Mouse (Mus musculus) lung, adult 2 months (tissue): ENCODE measurements around the gene Rpl9-ps6.

Experiments
- CTCF ChIP-seq: fragments of 200-500 bp; IDR thresholded peaks from 2 replicates; pipeline ENCODE4 v1.5.1; 2011; ENCODE audit warnings: mild to moderate bottlenecking, low read length, control low read depth; ENCODE audit not compliant: insufficient read depth
- POLR2A ChIP-seq: fragments of 200-500 bp; IDR thresholded peaks from 2 replicates; pipeline ENCODE4 v1.6.1; 2011; ENCODE audit warnings: low read depth, mild to moderate bottlenecking, control low read depth, low read length, borderline replicate concordance; ENCODE audit errors: extremely low read depth

DNA sequence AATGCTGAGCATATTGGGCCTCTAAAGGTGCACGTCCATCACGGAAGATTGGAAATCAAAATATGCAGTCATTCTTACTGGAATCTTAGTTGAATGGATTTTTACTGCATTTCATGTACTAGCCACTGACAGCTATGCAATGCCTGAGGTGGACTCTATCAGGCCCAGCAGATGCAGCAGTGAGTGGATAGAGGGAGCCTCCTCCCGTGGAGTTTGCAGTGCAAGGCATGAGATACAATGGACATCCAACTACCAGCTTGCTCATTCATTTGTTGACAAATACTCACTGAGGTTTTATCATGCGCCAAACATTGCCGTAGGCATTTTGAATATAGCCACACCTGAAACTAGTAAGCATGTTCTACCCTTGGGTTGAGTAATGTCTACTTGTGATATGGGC, 947 bp upstream of the Rpl9-ps6 start:
- TF ChIP-seq CTCF (no peak), POLR2A (no peak)
